Mouse (Mus musculus) embryo, embryonic 10.5 days (tissue): ENCODE measurements around the gene Fut2.
"Not testable (repeated sequence)": the region's sequence is repeated elsewhere in the genome, so short reads cannot be mapped to it uniquely, and the experiment has no call there.

Experiments
- DNase-seq: peaks from one replicate; pipeline ENCODE4 v3.0.0-alpha.2; 2015; ENCODE audit warnings: low spot score

Gene Fut2

DNA sequence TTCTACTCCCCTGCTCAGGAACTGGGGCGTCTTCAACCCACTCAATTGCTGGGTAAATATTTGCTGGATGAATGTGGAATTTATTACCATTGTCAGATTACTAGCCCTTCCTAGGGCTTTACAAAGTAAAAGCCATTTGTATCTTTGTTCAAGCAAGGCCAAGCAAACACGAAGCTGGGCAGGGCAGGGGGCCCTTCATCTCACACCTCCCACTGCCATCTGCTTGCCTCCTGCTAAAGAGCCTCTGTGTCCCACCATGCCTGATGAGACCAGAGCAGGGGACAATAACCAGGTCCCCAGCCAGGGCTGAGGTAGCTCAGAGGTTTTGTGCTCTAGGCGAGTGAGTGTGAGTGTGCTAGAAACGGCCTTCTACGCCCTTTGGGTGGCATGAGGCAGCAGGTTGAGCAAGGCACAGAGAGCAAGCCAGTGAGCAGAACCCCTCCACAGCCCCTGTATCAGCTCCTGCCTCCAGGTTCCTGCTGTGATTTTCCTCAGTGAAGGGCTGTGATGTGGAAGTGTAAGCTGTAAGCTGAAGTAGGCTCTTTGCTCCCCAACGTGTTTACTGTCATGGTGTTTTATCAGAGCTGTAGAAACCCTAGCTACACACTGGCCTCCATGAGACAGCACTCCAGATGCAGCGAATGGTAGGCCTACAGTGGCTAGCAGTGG is 11.6 kb upstream of the Fut2 start:
- no peak for DNase-seq

DNA sequence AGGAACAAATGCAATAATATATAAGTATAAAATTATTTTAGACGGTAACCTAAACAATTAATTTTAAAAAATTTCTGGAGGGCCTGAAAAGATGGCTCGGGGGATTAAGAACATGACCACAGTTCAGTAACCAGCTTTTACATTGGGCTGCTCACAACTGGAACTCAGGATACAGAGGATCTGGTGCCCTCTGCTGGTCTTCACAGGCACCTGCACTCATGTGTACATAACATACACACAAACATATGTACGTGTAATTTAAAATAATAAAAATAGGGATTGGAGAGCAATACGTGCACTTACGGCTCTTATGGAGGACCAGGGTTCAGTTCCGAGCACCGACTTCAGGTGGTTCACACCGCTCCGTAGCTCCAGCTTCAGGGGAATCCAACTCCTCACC is 2.7 kb upstream of the Fut2 start:
- no peak for DNase-seq

DNA sequence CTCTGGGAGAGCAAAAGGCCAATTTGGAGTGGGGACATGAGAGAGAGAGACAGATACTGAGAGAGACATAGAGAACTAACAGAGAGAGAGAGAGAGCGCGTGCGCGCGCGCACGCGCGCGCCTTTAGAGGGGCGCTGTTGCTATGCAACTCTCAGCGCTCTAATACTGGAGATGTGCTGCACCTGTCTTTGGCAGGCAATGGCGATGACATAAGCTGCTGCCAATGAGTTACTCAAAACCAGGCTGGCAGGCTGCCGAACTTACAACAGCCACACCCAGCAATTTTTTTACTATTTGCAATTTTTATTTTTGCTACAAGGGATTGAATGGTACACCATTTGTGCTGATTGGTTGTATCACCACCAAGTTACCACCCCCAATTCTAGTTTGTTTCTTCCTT is 1.6 kb upstream of the Fut2 start:
- no peak for DNase-seq

DNA sequence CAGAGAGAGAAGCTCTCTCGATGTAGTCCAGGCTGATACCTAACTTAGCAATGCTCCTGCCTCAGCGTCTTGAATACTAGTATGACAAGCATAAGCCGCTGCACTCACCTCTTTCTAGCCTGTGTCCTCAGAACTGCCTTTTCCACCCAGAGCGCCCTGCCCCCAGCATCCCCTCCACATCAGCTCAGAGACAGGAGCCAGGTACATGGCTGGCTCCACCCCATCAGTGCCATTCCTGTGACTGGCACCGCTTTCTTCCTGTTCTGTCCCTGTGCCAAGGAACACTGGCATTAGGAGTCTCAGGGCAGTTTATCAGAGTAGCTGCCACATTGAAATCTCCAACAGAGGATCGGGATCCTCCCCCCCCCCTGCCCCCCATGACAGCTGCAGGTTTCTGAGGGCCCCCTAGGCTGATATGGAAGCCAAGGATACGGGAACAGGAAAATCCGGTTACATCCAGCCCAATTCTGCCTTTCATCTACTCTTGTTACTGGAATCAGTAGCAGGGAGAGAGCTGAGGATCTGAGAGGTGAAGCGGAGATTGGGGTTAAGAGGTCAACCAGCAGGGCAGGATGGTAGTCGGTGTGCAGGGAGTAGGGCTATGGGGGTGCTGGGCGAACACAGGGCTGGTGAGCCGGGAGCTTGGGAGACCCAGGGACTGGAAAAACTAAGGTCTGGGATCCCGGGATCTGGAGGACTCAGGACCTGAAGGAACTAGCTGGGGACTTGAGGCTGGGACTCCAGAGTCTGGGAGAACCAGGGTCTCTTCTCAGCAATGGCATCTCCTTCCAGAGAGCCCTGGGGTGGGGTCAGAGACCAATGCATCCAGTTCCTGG is 673 bp downstream of the Fut2 start:
- DNase-seq: peak; percentile 37

DNA sequence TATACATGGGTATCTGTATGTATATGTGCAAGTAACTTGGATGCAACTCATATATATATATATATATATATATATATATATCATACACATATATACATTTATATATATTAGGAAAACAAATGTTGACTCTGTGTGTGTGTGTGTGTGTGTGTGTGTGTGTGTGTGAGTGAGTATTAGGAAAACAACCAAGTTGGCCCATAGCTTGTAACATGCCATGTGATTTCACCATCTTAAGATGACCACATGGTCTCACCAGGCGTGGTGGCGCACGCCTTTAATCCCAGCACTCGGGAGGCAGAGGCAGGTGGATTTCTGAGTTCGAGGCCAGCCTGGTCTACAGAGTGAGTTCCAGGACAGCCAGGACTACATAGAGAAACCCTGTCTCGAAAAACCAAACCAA is 4.5 kb downstream of the Fut2 start:
- not testable (repeated sequence) for DNase-seq

DNA sequence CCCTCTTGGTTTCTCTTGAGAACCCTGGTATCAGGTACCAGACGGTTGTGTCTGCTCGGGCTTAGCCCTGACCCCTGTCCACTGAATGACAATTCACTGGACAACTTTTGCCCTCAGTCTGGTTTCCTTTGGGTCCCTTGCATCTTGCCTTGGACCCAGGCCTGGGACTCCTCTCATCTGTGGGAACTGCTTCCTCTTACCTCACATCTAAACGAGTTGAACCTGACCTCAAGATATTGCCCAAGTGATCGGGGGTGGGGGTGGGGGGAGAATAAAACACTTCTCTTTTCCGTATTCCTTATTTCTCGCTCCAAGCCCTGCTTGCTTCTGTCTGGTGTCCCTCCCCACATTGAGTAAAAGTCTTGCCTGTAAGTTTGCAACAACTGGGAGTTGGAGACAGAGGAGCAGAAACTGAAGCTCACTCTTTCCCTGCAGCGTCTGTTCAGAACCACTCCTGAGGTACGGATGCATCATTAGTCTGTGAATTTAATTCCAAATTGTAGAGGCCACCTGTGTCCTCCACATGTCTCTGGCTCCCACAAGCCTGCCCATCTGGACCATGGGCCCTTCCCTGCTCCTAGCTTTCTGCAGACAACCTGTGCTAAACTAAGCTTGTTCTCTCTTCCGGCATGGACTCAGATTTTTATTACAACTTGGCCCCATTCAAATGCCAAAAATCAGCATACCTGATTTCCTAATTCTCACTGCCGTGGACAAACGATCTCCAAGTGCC is 5.3 kb downstream of the Fut2 start:
- no peak for DNase-seq

DNA sequence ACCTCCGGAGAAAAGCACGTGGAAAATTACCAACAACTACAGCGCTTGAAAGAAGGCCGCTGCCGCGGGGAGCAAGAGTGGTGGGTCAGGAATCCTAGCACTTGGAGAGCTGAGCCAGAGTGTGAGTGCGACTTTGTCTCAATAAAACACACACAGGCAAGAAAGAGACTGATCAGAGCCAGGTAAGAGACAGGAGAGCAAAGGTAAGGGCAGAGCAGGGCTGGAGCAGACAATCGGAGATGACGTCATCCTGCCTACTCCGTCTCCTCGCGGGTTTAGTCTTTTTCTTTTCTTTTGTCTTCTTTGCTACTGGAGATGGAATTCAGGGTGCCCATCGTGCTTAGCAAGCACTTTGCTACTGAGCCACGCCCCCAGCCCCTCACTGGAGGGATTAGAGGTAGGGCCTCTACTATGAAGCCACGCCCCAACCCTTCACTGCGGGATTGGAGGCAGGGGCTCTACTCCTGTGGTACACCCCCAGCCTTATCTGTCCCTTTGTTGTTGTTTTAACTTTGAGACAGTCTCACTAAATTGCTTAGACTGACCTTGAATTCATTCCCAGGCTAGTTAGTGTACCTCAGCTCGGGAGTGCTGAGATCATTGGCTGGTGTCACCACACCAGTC is 11.7 kb downstream of the Fut2 start:
- DNase-seq: peak; percentile 45

DNA sequence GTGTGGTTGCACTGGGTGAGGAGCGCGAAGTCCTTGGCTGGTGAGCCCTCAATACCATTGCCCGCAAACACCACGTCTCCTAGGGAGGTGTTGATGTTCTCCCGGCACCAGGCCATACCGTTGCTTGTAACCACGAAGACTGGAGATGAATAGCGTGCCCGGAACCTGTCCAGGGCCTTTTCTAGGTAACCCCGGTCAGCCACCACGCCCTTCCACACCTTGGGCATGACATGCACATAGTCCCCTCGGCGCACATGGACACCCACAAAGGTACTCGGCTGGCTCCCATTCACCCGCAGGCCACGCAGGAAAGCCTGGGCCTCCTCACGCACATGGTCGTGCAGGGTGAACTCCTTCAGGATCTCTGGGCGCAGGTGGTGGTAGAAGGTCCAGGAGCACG is 15.7 kb downstream of the Fut2 start:
- not testable (repeated sequence) for DNase-seq

DNA sequence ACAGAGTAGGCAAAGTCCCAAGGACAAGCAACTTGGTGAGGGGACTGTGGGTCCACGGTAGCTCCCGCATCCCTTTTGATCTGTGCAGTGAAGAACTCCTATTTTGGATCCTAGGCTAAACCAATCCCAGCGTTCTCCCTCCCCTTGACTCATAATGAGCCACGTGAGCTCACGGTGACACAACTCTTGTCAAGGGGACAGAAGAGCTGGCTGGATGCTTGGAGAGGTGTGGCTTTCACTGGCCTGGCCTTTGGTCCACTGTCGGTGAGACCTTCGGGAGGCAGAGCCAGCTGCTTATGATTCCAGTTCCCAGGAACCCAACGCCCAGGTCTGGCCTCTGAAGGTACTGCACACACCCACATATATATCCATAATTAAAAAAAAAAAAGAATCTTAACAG is 16.8 kb downstream of the Fut2 start:
- no peak for DNase-seq

DNA sequence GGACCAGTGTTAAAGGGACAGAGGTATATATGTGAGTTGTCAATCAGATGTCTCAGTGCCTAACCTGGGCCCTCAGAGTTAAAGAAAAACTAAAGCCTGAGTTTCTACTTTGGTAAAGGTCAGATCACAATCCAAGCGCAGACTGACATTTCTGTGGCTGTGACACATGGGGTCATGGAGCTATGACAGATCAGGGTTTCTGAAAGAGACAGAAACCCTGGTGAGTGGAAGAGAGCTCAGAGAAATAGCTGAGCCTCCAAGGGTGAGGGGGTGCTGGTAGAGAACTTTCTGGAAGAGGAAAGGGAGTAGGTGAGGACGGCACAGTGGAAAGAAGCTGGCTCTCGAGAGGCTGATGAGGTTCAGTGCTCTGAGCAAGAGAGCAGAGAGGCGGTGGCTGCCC is 19.5 kb downstream of the Fut2 start:
- no peak for DNase-seq

DNA sequence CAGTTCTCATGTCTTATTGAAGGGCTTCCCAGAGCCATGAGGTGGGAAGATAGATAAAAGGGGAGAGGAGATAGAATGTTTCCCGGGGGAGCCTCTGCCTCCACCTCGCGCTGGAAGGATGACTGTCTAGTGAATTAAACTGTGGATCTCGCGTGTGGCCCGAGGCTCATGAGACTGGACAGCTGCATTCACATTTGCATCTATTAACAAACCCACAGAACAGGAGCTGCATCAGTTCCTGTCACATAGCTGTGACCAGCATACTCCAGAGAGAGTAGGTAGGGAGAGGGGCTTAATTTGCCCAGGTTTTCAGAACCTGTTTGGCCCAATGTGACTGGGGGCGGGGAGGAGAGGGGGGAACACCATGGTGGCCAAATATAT is 20.6 kb downstream of the Fut2 start:
- DNase-seq: no peak

DNA sequence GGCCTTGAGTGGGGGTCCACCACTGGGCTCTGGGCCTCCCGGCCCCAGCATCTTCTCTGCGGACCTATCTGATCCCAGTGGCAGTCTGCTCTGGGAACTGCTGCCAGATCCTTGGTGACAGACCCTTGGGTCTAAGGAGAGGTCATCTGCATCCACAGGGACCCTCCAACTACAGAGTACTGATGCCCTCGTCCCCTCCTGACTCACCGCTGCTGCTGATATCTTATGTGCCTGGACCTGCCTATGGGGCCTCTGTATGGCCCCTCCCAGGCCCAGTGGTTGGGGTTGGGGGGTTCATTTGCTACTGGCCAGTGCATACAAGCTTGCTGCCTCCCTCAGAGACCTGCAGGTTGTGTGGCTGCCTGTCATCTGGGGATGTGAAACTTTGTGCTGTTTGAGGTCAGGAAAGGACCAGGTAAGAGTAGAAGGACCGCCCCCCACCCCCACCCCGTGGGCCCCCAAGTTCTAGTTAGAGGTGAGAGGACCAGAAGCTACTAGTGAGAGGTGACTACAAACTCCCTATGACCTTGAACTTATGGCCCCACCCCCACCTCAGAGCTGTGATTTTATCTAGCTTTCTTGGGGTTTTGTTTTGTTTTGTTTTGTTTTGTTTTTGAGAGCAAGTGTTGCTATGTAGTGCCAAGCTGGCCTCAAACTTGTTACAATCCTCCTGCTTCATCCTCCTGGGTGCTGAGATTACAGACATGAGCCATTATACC is 21.2 kb downstream of the Fut2 start:
- DNase-seq: no peak

DNA sequence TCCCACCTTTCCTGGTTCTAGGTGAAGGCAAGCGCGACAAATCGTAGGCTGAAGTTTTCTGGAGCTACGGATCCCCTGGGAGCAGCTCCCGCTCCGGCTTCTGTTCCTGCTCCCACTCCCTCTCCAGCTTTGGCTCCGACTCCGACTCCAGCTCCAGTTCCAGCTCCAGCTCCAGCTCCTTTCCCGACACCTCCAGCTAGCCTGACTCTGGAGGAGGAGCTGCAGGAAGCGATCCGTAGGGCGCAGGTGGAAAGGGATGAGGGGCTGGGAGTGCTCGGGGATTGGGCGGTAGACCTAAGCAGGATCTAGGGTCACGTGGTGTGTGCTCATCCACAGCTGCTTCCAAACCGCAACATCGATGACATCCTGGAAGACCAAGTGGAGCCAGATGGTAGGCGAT is 22.0 kb downstream of the Fut2 start:
- peak; percentile 70 for DNase-seq

DNA sequence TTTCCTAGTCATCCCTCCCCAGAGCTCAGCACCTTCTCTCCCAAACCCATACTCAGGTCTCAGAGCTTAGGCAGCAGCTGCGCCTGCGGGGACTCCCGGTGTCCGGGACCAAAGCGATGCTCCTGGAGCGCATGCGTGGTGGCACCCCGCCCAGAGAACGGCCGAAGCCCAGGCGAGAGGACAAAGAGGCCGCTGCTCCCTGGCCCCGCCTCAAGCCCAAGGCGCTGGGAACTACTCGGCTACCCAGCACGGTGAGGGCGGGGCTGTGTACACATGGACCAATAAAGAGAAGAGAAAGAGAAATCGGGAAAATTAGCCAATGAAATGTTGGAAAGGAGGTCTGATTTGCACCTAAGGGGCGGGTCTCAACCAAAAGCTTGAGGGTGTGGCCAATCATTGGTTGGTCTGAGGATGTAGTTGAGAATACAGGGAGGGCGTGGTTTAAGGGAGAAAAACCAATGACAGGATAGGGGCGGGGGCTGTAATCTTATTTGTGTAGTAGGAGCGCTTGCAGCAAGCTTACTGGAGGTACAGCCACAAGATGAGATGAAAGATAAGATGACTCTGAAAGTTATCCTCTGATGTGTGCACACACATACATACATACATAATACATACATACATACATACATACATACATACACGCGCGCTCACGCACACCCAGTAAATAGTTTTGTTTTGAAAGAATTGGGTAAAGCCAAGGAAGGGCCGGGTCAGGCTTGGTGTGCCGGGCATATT is 22.6 kb downstream of the Fut2 start:
- peak; percentile 100 for DNase-seq

DNA sequence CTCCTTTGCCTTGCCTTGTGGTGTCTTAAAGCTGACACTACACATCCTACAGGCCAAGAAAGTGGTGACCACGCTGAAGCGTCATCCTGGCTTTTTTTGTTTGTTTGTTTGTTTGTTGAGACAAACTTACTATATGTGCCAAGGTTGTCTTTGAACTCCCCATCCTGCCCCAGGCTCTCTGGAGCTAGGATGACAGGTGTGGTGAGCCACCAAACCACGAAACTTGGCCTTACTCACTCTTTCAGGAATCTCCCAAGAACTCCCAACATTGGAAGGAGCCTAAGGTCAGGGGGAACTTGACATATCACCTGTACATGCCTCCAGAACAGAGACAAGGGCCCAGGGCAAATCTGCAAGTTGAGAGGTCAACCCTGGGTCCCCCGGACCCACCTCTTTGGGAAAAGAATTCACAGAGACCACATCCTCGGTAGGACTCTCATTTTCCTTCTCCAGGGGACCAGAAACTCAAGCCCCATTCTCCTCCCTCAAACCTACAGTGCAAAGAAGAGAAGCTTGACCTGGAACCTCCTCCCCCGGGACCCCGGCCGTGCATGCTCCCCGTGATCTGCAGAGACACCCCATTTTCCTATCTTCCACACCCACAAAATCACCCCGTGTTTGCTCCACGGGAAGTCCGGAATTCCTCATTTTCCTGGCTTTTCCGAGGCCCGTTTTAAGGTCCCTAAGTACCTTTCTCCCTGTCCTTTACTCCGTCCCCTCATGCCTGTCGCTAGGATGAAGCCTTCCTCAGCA is 23.5 kb downstream of the Fut2 start:
- no peak for DNase-seq

DNA sequence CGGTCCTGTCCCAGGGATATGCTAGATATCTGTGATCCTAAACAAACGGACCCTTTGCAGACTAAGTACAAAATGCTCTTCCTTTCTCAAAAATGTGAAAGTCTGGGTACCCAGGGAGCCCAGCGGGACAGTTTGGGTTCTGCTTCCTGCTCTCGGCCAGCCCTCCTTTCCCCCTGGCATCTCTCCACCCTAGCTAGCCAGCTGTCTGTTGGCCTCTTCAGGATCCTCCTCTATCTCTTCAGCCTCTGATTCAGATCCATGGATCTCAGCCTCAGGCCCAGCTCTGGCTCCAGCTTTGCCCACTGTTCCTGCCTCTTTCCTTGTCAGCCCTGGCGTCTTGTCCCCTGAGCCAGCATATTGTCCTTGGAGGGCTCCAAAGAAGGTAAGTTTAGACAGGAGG is 24.1 kb downstream of the Fut2 start:
- no peak for DNase-seq

DNA sequence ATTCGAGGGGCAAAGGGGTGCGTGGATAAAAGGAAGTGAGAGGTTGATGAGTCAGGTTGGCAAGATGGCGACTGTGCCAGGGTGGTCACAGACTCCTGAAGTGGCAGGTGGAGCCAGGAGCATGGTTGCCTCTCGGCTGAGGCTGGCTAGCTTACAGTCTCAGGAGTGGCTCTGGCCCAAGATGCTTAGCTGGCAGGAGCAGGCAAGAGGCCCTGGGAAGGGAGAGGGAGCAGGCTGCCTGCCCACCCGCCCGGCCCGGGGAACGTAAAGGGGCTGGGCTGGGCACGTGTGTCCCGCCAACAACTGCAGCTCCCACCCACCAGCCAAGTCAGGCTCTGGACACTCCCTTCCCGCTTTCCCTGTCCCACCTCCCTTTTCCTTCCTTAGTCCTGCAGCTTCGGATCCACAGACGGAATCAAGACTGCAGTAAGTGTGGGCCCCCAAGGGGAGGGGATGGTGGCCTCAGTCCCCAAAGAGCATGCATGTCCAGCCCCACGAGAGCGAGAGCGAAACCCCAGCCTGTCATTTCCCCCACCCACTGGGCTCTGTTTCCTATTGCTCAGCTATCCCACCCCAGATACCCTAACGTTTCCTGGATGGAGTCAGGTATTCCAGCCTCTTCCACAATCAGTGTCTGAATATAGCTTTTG is 24.7 kb downstream of the Fut2 start:
- DNase-seq: no peak

DNA sequence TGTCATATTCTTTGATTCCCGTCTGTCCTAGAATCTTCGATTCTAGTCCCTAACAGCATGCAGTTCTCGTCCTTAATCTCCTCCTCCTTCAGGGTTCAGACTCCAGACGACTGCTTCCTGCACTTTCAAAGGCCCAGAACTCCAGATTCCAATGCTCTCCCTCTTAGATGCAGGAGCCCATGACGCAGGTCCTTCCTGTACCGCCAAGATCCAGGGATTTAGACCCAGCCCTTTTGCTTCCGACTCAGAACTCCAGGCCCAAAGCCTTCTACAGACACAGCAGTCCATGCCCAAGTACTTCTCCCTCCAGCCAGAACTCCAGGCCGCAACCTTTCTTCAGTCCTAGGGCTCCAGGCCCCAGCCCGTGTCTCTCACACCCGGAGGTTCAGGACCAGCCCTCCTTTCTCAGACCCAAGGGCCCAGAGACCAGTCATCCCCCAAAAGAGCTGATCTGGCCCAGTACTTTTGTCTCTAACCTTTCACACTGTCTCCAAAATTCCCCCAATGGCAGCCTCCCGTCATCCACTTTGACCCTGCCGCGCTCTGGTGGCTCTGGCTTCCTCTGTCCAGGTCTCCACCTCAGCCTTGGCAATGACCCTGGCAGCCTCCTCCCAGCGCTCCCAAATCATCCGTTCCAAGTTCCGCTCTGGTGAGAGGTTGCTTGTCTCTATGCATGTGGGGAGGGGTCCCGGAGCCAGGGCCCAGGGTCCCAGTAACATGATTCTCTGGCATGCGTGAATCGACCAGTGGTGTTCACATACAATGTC is 25.8 kb downstream of the Fut2 start:
- DNase-seq: no peak

DNA sequence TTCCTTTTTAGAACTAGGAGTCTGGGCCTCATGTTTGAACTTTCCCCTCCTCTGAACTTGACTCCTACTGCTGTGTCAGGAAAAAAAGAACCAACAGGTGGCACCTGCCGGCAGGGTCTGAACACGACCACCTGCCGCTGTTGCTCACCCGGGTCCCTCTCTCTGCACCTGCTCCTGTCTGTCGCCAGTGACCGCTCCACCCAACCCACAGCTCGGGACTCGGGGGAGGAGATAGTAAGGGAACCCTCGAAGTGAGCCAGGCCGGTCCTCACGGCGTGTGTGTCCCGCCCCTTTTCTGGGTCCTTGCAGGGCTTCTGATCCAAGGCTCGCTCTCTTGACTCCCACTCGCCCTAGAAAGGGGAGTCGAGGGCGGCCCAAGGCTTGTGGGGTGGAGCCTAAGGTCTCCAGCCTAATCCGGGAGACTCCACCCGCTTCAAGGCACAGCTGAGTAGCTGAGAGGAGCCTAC is 26.6 kb downstream of the Fut2 start, which contains the start of gene Mamstr:
TSS of gene Mamstr (plus strand) at position 417 of the 467 bp plus-strand sequence.
- DNase-seq: no peak
